Mouse (Mus musculus) kidney, adult 11 months (tissue): ENCODE measurements around the gene Gm21915.

Source experiments
- DNase-seq: peaks from one replicate; pipeline ENCODE4 v3.0.0; 2022

The Gm21915 gene

DNA sequence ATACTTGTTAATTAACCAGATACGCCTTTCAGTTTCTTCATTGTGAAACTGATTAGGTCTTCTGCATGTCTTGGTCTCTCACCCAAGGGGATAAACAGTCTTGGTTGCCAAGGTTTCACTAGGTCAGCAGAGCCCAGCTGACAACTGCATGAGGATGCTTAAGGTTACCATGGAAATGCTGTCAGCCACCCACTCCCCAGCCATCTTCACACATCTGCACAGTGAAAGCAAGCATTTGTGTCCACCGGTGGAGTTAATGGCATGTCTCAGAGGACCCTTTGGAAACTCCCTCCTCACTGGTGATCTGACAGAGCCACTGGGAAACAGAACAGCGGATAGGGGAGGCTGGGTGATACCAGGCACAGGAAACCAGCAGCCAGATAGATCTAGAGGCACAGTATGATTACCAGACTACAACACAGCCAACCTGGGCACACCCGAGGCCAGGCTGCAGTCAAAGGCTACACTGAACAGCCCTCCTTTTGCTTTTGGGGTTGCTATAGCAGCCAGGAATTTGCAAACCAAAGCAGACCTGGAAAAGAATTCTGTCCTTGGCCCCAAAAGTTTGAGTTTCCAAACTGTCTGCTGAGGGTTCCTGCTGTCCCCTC is 1.0 kb downstream of the Gm21915 start:
- DNase-seq, result no peak

DNA sequence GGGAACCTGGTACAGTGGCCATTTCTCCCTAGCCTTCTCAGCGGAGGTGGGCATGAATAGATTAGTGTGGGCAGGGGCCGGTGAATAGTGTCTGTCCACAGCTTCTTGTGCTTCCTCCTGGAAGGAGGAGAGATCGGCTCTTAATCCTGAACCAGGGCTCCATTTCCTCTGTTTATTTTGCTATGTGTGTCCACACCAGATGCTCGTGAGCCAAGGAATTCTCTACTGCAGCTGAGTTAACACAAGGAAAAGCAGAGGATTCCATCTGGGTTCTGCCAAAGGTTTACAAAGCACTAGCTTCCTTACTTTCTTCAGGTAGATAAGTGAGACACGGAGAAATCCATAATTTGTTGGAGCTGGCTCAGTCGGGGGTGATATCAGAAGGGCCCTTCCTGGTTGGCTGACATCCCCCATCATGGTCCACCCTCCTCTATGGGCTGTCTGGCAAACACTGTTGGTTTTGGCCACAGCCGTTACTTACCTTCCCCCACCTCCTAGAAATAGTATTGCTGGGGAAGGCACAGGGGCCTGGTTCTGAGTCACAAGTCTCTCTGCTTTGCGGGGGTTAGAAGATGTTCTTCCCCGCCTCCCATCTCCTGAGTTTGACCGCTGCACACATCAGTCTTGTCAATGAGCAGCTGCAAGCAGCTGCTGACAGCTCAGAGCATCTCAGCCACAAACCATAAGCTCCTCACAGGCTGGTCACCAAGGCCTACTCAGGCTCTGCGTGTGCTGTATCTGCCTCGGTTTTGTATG is 5.0 kb downstream of the Gm21915 start:
- peak; percentile 8 for DNase-seq

GRCm38 (mm10) chr9:40678653-40679052 is 8.2 kb downstream of the Gm21915 start:
- DNase-seq, result no peak

DNA sequence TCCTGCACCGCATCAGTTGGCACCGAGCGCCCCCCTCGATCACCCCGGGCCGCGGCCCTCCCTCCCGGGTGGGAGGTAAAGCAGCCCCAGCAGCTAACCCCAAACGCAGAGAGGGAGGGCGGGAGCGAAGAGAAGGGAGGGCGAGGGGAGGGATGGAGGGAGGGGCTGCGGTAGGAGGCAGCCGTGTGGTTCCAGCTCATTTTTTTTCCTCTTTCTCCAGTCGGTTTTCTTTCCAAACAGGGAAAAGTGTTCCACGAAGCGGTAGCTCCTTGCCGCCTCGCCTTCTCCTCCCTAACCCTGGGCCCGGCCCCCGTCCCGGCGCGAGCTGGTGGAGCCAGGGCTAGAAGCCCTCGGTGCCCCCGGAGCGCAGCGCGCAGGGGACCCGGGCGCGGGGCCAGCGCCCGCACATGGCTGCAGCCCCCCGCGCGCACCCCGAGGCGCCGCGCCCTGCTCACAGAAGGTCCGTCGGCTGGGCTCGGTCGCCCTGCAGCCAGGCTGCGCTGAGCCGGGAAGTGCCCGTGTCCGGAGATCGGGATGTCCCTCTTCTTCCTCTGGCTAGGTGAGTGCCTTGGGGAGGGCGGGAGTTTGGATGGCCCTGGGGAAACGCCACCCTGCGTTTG is 15.5 kb downstream of the Gm21915 start, which contains the start of gene Clmp:
Clmp (plus strand) TSS at position 162 of the 620 bp plus-strand sequence.
- no peak for DNase-seq

DNA sequence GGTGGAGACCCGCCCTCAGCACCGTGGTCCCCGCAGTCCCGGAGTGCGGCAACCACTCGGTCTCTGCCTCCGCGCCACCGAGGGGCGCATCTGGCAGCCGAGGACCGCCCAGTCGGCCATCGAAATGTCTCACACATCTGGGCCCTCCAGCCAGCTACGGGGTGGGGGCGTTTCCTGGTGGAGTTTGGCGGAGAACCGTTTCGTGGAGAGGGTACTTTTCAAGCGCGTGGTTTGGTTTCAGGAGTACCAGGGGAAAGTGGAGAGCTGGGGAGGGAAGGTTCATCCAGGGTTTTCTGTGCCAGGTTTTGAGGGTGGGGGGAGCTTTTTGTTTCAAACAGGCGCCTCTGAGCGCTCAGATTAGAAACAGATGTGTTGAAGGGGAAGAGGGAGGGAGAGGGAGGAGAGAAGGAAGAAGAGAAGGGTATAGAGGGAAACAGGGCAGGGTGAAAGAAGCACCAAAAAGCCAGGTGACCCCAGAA is 16.0 kb downstream of the Gm21915 start:
- no peak for DNase-seq

DNA sequence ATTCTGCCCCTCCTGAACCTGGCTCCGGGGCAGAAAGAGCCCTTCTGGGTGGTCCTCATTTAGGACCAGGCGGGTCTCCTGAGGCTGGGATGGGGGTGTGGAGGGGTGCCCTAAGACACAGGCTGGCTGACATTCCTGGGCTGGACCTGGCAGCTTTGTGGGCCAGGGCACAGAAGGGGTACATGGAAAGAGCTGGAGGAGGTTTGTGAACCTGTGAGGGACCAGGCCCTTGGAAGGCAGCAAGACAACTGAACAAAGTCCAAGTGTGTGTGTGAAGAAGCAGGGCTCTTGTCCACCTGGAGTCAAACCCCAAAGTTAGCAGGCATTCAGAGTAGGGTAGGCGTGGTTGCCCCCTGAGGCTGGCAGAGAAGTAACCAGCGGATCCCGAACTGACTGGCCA is 16.6 kb downstream of the Gm21915 start:
- DNase-seq, result no peak

- DNase-seq, result no peak
Measured at GRCm38 (mm10) chr9:40687553-40687952, 17.1 kb downstream of the Gm21915 start.

DNA sequence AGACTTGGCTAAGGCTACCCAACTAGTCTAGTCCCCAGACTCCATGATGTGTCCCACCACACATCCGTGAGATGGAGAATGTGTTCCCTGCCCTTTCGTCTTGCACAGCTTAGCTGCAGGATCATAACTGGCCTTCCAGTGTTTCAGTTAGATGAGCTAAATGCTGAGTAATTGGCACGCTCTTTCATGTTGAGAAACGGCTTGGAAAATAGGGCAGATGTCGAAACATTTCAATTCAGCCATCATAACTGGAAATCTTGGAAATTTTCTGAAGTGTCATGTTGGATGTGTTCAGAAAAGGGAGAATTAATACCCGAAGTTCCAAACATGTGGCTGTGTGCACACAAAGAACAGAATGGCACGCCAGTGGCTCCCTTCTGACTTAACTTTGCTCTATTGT is 20.1 kb downstream of the Gm21915 start:
- no peak for DNase-seq

DNA sequence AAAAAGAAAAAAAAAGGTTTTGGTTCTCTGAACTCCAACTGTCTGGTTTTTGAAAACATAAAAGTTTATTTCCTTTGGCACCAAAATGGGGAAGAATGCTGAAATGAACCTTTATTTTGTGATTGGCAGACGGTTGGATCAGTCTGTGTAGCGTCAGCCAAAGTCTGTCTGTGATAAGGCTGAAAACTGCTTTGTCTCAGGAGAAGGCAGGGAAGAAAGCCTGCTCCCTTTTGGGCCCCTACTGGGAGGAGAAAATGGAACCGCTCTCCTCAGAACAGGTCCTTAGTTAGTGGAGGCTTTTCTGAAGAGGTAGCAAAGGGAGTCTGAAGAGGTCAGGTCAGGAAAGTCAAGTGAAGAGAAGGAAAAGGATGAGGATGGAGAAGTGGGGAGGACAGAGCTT is 22.6 kb downstream of the Gm21915 start:
- DNase-seq, result no peak

DNA sequence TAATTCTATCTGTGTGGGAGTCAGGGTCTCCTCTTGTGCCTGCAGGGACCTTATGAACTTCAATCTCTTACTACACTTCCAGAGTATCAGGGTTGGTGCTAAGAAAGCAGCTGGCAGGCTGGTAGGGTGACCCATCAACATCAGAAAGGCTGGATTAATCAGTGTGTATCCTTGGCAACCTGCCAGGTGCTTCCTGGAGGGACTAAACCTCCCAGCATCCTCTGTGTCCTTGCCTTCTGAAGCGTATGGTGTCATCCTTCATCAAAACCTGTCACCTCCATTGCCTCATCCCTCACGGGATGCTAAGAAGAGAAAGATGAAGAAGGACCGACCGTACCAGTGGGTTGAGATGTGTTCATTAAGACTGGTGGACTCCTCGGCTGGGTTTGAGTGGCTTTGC is 23.4 kb downstream of the Gm21915 start:
- no peak for DNase-seq

- no peak for DNase-seq
Measured at GRCm38 (mm10) chr9:40694284-40694683, 23.9 kb downstream of the Gm21915 start.

- DNase-seq, result no peak
Measured at GRCm38 (mm10) chr9:40696086-40696485, 25.7 kb downstream of the Gm21915 start.

GRCm38 (mm10) chr9:40699194-40699593 is 28.8 kb downstream of the Gm21915 start:
- no peak for DNase-seq

GRCm38 (mm10) chr9:40700253-40700652 is 29.8 kb downstream of the Gm21915 start:
- DNase-seq, result no peak

GRCm38 (mm10) chr9:40704364-40705276 is 34.2 kb downstream of the Gm21915 start:
- DNase-seq, result no peak

- no peak for DNase-seq
Measured at GRCm38 (mm10) chr9:40708448-40709140, 38.2 kb downstream of the Gm21915 start.

DNA sequence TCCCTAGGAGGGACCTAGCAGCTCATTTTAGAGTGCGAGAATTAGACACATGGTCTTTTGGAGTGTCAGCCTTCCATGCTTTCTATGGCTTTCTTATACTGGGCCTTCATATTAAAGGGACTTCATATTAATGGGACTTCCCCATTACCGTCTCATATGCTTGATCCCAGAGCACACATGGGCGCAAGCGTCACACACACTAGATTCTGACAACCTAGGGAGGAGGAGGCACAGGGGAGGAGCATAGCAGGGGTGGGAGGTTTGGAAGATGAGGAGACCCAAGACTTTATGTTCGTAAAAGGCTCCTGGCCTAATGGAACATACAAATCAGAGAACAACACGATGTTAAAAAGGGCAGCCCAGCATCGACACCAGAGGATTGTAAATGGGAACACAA is 38.7 kb downstream of the Gm21915 start:
- DNase-seq, result no peak

DNA sequence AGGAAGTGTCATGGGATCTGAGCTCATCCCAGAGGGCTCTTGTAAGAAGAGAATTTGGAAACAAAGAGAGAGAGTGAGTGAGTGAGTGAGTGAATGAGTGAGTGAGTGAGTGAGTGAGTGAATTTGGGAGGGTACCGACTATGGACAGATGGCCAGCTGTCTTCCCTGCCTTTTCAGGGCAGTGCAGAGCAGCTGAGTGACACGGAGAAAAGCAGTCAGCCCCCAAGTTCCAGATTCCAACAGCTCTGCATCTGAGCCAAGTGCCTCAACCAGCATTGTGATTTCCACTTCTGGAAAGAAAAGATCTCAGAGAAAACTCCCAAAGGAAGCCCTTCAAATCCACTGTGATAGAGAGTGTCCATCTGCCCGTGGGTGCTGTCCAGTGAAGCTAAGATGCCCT is 39.2 kb downstream of the Gm21915 start:
- DNase-seq, result no peak

- DNase-seq, result no peak
Measured at GRCm38 (mm10) chr9:40709991-40710390, 39.6 kb downstream of the Gm21915 start.

- DNase-seq, result no peak
Measured at GRCm38 (mm10) chr9:40711654-40712053, 41.2 kb downstream of the Gm21915 start.

DNA sequence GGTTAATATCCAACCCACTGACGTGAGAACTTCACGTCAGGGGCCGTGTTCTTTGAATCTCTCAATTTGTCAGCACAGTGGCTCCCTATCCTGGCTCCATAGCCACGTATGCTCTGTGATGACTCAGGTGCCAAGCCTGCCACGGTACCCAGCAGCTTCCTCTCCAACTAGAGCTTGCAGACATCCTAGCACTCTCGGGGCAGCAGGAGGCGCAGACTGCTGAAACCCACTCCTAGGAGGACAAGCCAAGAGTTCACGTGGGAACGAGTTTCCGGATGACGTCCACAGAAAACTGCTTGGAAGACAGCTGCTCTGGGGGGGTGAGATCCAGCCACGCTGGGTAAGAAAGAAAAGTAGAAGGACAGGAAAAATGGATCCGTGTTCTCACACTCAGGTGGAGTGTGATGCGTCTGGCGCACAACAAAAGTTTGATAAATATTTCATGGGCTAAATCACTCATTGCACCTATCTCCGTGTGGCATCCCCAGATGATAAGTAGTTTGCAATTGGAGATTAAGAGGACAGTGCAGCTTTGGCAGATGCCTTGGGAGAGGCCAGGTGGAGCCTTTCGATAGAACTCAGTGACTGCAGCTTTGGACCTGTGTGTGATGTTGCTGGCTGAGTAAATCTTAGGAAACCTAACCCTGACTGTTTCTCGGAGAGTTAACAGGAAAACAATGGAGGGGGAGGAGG is 46.9 kb downstream of the Gm21915 start:
- peak; percentile 24 for DNase-seq

GRCm38 (mm10) chr9:40717875-40718185 is 47.4 kb downstream of the Gm21915 start:
- DNase-seq, result no peak
